Mouse (Mus musculus) kidney, postnatal 0 days (tissue): ENCODE data around the gene Usp30. TPM values are rescaled to one million over a fixed set of nuclear protein-coding genes. Genes with fewer than 3 reads are reported as not detected.
A peak's percentile ranks its signal among the peaks of the same experiment; 100 is the strongest.

Source experiments
- ATAC-seq: fragments of 200-750 bp; cut with Nextera tagmentation; replicated peaks from 2 replicates; pipeline ENCODE4 v1.8.0; 2017; ENCODE audit warnings: low read depth, moderate number of reproducible peaks, moderate TSS enrichment, moderate library complexity; ENCODE audit not compliant: low FRiP score
- DNase-seq: peaks from one replicate; pipeline ENCODE4 v3.0.0-alpha.2; 2016; ENCODE audit warnings: low spot score
- H3K27ac ChIP-seq: fragments of 300-500 bp; sonication (generic); 2 replicates; pipeline ENCODE4 v1.5.1; 2014; ENCODE audit warnings: mild to moderate bottlenecking
- H3K27me3 ChIP-seq: fragments of 300-500 bp; sonication (generic); 2 replicates; pipeline ENCODE4 v1.6.1; 2014; ENCODE audit warnings: low read length, mixed read lengths; ENCODE audit not compliant: insufficient read depth
- H3K36me3 ChIP-seq: fragments of 300-500 bp; sonication (generic); 2 replicates; pipeline ENCODE4 v1.6.1; 2014; ENCODE audit warnings: low read length, mixed read lengths; ENCODE audit not compliant: insufficient read depth
- H3K4me1 ChIP-seq: fragments of 300-500 bp; sonication (generic); replicated peaks from 2 replicates; pipeline ENCODE4 v1.6.1; 2014; ENCODE audit warnings: antibody characterized with exemption, low read length, mixed read lengths; ENCODE audit not compliant: insufficient read depth
- H3K4me2 ChIP-seq: fragments of 300-500 bp; sonication (generic); 2 replicates; pipeline ENCODE4 v1.6.1; 2014; ENCODE audit warnings: mild to moderate bottlenecking, low read length, moderate library complexity, mixed read lengths
- H3K4me3 ChIP-seq: fragments of 300-500 bp; sonication (generic); replicated peaks from 2 replicates; pipeline ENCODE4 v1.5.1; 2014; ENCODE audit warnings: low read depth, low read length
- H3K9ac ChIP-seq: fragments of 300-500 bp; sonication (generic); 2 replicates; pipeline ENCODE4 v1.6.1; 2014; ENCODE audit warnings: low read depth, low read length
- H3K9me3 ChIP-seq: fragments of 300-500 bp; sonication (generic); replicated peaks from 2 replicates; pipeline ENCODE4 v1.6.1; 2016; ENCODE audit warnings: low read length, inconsistent platforms, mixed read lengths
- CTCF ChIP-seq: IDR thresholded peaks from 2 replicates; pipeline ENCODE4 v1.5.1; 2016; ENCODE audit warnings: antibody characterized with exemption, low read depth, mild to moderate bottlenecking, moderate library complexity
- WGBS: fragments of 180-500 bp; shearing (Covaris S2); extraction: QIAGEN DNeasy Blood & Tissue Kit; methylation state at CpG from one replicate; pipeline ENCODE4 v1.1.7; 2014; 5-methylcytosine and 5-hydroxymethylcytosine counted together
- polyA plus RNA-seq: library from polyadenylated mRNA; unstranded; fragments of >200 nt; fragmentation: Nextera tagmentation; extraction: Ambion mirVana; gene quantifications from 2 replicates; pipeline ENCODE4 v1.2.1, GENCODE M21; 2015

Usp30 gene
- polyA plus RNA-seq, 1 experiment from 2014 or later = 12.0 TPM

DNA sequence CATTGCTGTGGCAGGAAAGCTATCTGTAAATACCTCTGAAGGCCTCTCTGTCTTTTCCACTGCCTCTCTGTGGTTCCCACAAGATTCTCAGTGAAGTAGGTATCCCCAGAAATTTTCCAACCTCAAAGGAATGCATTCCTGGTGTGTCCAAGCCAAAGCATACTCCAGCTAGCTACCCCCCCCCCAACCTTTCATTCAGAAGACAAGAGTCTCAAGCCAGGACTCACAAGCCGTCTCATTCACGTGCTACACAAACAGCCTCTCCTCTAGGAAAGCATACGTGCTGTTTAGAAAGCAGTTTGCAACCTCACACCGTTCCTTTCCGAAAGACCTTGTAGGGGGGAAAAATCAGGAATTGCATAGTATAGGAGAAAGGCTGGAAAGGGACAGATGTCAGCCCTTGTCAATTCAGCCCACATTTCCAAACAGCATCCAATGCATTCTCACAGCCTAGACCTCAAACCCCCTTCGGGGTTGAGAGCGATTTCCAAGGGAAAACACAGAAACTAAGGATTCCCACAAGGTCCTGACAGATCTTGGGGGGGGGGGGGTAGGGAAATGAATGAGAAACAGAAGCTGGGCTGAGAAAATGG, 25.3 kb downstream of the Usp30 start:
- ATAC-seq = no peak
- Histone ChIP-seq H3K36me3 (no peaks in the 10 kb centered on the region), H3K4me3 (no peak overlapping the region), H3K9ac (no peak overlapping the region), H3K27ac (no peak overlapping the region), H3K4me2 (no peak overlapping the region), H3K4me1 (no peaks in the 10 kb centered on the region; the same call in 1 of the 2 replicates), H3K27me3 (no peaks in the 10 kb centered on the region), H3K9me3 (no peaks in the 10 kb centered on the region)
- 19% methylated on average over 7 of the region's 7 CpGs for WGBS
- no peak for DNase-seq
- no peak for TF ChIP-seq CTCF

DNA sequence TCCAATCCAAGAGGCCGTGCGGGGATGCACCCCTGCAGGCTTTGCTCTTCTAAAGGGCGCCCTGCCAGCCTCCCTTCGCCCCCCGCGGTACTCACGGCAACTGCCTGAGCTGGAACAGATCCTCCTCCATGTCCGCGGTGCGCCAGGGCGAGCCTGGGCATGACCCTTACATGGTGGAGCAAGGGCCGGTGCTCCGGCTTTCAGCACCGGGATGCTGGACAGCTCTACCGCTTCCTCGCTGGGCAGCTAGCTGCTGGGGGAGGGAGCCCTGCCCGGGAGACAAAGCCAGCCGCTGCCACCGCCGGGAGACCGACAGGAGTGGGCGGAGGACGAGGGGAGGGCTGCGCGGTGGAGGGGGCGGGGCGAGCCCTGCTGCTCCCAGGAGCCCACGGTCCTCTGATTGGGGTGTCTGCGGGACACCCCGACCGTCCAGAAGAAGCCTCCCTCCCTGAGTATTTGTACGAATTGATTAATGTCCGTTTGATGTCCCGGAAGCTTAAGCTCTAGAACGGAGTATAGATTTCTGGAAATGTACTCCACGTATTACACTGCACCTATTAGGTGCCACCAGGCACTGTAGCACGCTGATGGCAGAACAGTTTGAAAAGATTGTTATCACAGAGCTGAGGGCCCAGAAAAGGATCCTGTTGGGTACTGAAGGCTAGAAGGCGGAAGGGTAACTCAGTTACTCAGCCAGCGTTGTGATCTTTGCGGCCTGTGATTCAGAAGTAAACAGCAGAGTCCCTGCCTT, 26.0 kb downstream of the Usp30 start, which contains the start of gene Svop:
Svop (minus strand) TSS at position 514 of the 751 bp plus-strand sequence.
- H3K9me3 ChIP-seq = no peaks in the 10 kb centered on the region
- peak within 1 kb of the TSS; percentile 49 for H3K4me2 ChIP-seq
- ATAC-seq (0 out of 2 replicates have a peak, but pooled peaks have one; percentile 54), DNase-seq (peak; percentile 87)
- 3% methylated on average over 40 of the region's 40 CpGs for WGBS
- no peak within 1 kb of the TSS for H3K4me3 ChIP-seq
- H3K27ac ChIP-seq = no peak within 1 kb of the TSS
- H3K4me1 ChIP-seq = no peaks in the 10 kb centered on the region; the same call in 1 of the 2 replicates
- H3K36me3 ChIP-seq = no peaks in the 10 kb centered on the region
- 0 out of 2 replicates have a peak, but pooled peaks have one; percentile 1 for TF ChIP-seq CTCF
- H3K9ac ChIP-seq = no peak within 1 kb of the TSS
- no peaks in the 10 kb centered on the region for H3K27me3 ChIP-seq

DNA sequence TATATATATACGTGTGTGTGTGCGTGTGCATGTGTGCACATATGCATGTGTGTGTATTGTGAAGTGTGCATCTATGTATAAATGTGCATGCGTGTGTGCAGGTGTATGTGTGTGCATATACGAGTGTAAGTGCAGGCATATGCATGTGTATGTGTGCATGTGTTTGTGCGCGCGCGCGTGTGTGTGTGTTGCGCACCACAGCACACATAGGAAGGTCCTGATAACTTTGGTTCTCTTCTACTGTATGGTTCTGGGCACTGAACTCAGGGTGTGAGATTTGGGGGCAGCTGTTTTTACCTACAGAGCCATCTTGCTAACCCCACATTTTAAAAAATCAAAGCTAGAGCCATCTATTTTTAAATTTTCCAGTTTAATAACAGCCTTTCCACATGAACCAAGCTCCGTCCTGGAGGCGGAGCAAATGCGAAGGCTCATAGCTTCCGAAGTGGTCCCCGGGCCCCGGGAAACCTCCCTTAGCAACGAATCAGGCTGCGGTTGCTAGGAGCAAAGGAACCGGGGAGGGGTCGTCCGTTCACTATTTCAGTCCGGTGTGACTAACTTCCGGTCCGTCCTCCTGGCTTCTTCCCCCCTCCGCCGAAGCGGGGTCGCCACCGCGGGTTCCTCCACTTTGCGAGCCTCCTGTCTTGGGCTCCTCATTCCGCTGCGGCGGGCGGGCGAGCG, 34.6 kb downstream of the Usp30 start:
- no peaks in the 10 kb centered on the region for H3K9me3 ChIP-seq
- peak overlapping the region; percentile 95 for H3K4me2 ChIP-seq
- DNase-seq (peak; percentile 94), ATAC-seq (peak; percentile 90)
- H3K27ac ChIP-seq = 0 out of 2 replicates have a peak overlapping the region, but pooled peaks have one; percentile 57
- peak overlapping the region; percentile 94 for H3K4me3 ChIP-seq
- 7% methylated on average over 36 of the region's 37 CpGs for WGBS
- H3K36me3 ChIP-seq = peaks cover 9% of the 10 kb centered on the region; the same call in 1 of the 2 replicates
- H3K4me1 ChIP-seq = peaks cover 10% of the 10 kb centered on the region
- no peaks in the 10 kb centered on the region for H3K27me3 ChIP-seq
- TF ChIP-seq CTCF = no peak
- H3K9ac ChIP-seq = peak overlapping the region; percentile 94

DNA sequence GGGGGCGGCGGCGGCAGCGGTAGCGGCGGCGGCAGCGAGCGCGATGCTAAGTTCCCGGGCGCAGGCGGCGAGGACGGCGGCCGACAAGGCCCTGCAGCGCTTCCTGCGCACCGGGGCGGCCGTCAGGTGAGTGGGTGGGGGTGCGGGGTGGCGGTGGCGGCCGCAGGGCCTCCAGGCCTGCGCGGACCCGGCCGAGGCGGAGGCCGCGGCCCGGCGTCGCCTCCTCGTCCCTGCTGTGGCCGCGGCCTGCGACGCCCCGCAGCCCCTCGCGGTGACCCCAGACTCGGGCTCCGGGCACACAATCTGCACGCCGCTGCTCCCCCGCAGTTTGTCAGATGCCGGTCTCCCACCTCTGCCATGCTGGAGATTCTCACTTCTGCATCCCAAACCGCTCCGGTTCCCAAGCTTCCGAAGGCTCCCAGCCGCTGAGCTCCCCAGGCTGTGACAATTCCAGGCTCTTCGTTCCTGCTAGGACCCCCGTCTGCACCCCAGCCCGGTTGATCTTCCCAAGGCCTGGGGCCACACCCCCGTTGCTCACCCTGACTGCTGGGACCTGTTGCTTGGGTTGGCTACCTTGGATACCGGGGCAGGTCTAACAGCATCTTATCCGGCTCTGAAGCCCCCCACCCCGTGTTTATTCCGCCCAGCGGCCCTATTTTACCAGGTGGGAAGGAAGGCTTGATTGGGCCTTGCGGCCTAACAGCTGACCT, 35.3 kb downstream of the Usp30 start:
- no peak for TF ChIP-seq CTCF
- DNase-seq = no peak
- Histone ChIP-seq H3K4me3 (peak overlapping the region; percentile 94), H3K4me2 (peak overlapping the region; percentile 95), H3K4me1 (peaks cover 10% of the 10 kb centered on the region), H3K27ac (0 out of 2 replicates have a peak overlapping the region, but pooled peaks have one; percentile 57), H3K36me3 (peaks cover 12% of the 10 kb centered on the region; the same call in 1 of the 2 replicates), H3K27me3 (no peaks in the 10 kb centered on the region), H3K9ac (peak overlapping the region; percentile 94), H3K9me3 (no peaks in the 10 kb centered on the region)
- 4% methylated on average over 57 of the region's 64 CpGs for whole genome bisulfite sequencing
- ATAC-seq = peak; percentile 73

DNA sequence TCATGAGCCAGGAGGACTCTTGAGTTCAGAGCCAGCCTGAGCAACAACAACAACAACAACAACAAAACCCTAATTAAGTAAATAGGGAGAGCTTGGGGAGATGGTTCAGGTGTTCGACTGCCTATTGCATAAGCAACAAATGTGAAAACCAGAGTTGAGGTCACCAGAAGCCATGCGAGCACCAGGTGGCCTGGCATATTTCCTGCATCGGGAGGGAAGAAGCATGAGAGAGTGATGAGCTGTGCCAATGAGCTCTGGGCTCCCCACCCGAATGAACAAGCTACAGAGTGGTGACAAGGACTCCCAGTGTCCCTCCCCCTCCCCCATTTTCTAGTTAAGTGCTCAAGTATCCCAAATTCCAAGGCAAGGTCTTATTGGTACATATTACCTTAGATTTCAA, 36.6 kb downstream of the Usp30 start:
- Histone ChIP-seq H3K27ac (no peak overlapping the region), H3K27me3 (no peaks in the 10 kb centered on the region), H3K4me2 (no peak overlapping the region), H3K4me3 (no peak overlapping the region), H3K9ac (no peak overlapping the region), H3K9me3 (no peaks in the 10 kb centered on the region), H3K4me1 (peaks cover 10% of the 10 kb centered on the region), H3K36me3 (peaks cover 23% of the 10 kb centered on the region; the same call in 1 of the 2 replicates)
- ATAC-seq (no peak), DNase-seq (no peak)
- WGBS = 87% methylated on average over 4 of the region's 4 CpGs
- TF ChIP-seq CTCF = no peak
